Mouse (Mus musculus) adrenal gland, postnatal 10 days (tissue): ENCODE measurements at regions not wholly inside any gene's neighbourhood (a gene's known extent, or its start where the extent isn't known, plus 50 kb on each side); places are given as distances from the start of the nearest gene placed in this dataset. TPM values are rescaled to one million over a fixed set of nuclear protein-coding genes. Genes with fewer than 3 reads are reported as not detected.
"Not testable (repeated sequence)": the region's sequence is repeated elsewhere in the genome, so short reads cannot be mapped to it uniquely, and the experiment has no call there.

Experiments used
- DNase-seq: peaks from one replicate; pipeline ENCODE4 v3.0.0; 2021; ENCODE audit warnings: mixed read lengths
- microRNA-seq: library from miRNA; unstranded; fragments of <30 nt; microRNA quantifications from one replicate; pipeline ENCODE4 v1.2.0, GENCODE M21; 2021

- no peak for DNase-seq
Observed at GRCm38 (mm10) chr6:70160442-70160841, 631.6 kb downstream of the Rpia start.

DNA sequence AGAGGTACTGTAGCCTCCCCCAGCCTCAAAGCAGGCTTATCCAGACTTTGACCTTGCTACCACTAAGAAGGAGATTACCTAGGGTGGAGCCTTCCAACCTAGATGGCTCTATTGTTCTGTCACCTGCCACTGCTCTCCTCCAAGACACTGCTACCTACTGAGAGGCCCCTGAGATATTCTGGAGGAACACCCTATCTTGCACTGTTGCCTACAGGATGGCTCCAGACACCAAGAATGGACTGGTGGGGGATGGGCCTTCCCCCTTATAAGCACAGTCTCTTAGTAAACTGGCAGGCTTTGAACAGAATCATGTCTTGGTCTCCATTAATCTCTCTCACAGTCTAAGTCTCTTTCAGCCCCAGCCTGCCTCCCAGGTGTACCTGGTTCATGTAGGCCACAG lies 636.3 kb downstream of the Rpia start:
- not testable (repeated sequence) for DNase-seq

DNA sequence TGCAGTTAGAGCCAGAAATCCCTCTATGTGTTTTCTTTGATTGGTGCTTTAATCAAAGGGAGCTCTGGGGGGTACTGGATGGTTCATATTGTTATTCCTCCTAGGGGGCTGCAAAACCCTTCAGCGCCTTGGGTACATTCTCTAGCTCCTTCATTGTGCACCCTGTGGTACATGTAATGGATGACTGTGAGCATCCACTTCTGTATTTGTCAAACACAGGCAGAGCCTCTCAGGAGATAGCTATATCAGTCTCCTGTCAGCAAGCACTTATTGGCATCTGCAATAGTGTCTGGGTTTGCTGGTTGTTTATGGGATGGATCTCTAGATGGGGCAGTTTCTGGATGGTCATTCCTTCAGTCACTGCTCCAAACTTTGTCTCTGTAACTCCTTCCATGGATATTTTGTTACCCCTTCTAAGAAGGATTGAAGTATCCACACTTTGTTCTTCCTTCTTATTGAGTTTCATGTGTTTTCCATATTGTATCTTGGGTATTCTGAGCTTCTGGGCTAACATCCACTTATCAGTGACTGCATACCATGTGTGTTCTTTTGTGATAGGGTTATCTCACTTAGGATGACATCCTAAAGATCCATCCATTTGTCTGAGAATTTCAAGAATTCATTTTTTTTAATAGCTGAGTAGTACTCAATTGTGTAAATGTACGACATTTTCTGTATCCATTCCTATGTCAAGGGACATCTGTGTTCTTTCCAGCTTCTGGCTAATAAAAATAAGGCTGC lies 640.8 kb downstream of the Rpia start:
- not testable (repeated sequence) for DNase-seq

- DNase-seq = peak; percentile 3
Observed at GRCm38 (mm10) chr6:70146986-70147385, 645.0 kb downstream of the Rpia start.

DNA sequence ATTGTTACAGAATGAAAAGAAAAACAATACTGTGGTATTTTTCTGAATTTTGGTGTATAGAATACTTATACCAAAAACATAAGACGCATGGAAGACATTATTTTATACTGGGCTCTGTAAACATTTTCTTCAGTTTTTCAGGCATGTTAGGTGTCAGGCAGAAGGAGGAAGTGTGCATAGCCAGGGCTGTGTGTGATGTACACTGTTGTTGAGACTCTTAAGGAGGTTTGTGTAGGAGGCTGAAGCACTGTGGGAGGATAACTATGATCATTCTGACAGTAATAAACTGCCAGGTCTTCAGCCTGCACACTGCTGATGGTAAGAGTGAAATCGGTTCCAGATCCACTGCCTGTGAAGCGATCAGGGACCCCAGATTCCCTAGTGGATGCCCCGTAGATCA lies 648.7 kb downstream of the Rpia start:
- DNase-seq = not testable (repeated sequence)

- DNase-seq = no peak
Observed at GRCm38 (mm10) chr6:70116811-70117210, 675.2 kb downstream of the Rpia start.

GRCm38 (mm10) chr6:70111892-70112291 lies 680.1 kb downstream of the Rpia start:
- DNase-seq = no peak

GRCm38 (mm10) chr6:70109412-70109811 lies 682.6 kb downstream of the Rpia start:
- not testable (repeated sequence) for DNase-seq

GRCm38 (mm10) chr6:70103781-70104180 lies 688.3 kb downstream of the Rpia start:
- no peak for DNase-seq

DNA sequence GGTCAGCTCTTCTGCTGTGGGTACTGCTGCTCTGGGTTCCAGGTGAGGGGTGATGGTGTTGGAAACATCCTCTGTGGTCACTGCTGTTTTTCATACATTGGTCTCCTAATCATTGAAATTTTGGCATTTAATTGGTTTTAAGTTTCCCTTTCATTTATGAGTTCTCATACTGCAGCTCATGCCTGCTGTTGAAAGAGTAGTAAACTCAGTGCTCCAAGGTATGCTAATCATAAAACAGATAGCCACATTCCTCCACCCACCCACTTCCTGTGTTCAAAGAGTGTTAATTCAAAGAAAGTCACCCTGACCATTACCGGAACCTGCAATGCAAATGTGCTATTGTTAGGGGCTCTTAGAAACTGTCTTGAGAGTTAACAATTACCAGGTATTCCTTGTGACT lies 688.9 kb downstream of the Rpia start:
- DNase-seq = not testable (repeated sequence)

DNA sequence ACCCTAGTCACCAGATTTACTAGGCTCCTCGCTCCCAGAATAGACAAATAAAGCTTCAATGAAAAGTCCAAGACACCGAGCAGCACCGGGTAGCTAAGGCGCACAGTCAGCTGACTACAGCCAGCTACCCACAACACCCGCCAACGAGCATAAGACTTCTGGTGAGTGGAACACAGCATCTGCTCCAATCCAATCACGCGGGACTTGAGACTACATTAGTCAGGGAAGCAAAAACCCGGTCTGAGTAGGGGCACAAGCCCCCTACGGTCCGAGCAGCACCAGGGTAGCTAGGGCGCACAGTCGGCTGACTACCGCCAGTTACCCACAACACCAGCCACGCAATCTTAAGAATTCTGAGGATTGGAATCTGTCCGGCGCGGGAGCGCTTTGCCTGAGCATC lies 704.0 kb downstream of the Rpia start:
- no peak for DNase-seq

DNA sequence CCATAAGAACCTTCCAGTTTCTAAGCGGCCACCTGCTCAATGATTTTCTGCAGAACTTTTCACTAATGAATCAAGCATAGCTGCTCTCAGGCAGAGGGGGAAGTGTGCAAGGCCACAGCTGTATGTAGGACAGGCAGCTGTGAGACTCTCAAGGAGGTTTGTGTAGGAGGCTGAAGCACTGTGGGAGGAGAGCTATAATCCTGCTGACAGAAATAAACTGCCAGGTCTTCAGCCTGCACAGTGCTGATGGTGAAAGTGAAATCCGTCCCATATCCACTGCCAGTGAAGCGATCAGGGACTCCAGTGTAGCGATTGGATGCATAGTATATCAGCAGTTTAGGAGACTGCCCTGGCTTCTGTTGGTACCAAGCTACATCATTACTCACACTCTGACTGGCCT lies 718.2 kb downstream of the Rpia start:
- no peak for DNase-seq

DNA sequence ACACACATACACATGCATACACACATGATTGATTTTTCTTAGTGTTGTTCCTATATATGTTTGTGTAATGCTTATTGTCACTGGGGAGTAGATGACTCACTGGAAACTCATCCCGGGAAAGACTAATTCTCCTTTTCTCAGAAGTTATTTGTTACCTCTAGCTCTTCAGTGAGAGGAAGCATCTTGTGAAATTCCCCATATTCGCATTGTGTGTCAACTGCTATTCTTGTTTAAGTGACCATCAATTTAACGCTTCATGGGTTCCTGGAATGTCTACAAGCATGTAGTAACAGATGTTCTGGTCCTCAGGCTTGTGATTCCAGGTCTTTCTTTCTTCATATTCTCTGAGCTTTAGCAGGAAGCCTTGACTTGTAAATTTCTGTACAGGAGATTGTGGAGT lies 720.0 kb downstream of the Rpia start:
- no peak for DNase-seq

DNA sequence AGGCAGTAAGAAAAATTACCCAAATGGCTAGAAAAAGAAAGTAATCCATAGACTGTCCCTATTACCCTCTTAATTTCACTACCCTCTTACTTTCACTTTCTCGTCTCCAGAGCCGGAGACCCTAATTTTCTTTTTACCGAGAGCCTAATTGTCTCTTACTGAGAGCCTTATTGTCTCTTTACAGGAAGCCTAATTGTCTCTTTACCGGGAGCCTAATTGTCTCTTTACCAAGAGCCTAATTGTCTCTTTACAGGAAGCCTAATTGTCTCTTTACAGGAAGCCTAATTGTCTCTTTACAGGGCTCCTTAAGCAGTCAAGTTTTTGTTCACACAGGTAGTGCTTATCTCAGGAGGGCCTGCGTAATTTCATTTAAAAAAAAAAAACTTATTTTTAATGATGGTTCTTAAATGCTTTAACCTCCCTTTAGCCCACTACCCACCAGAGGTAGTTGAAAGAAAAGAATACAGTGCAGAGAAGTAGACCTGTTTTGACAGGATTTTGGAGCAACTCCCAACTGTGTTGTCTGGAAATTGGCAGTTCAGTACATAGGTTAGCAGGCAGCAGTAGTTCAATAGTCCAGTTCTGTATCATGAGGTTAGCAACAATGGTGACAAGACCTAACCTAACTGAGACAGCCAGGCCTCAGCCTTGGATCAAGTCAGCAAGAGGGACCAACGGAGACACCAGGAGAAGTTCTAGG lies 724.2 kb downstream of the Rpia start:
- DNase-seq = no peak

- DNase-seq = no peak
Observed at GRCm38 (mm10) chr6:70059028-70059427, 733.0 kb downstream of the Rpia start.

- DNase-seq = no peak
Observed at GRCm38 (mm10) chr6:70058374-70058773, 733.7 kb downstream of the Rpia start.

GRCm38 (mm10) chr6:70040894-70041293 lies 751.1 kb downstream of the Rpia start:
- no peak for DNase-seq

GRCm38 (mm10) chr6:70033674-70034073 lies 758.4 kb downstream of the Rpia start:
- no peak for DNase-seq

DNA sequence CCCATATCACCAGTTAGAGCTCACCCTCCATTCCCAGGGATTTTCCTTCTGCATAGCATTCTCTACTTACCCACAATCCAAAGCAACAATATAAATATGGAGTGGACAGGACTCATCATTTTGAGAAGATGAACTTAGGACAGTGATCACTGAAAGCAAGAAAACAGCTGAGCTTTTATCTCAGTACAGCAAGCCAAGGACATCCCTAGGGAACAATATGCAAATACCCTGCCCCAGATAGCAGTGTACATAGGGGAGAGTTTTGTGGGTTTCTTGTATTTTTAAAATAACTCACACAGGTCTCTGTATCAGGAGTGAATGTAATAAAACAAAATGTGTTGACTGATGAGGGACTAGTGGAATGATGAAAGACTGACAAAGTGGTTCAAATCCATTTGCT lies 780.5 kb downstream of the Rpia start:
- no peak for DNase-seq

Small RNA genes in the stretch of these regions (microRNA-seq; reads per million reads assigned to microRNA genes)
- not detected for gene Gm23694
- not detected for gene Gm24096
